Mouse (Mus musculus): Measurements from ENCODE around the gene Gm3336.

DNA sequence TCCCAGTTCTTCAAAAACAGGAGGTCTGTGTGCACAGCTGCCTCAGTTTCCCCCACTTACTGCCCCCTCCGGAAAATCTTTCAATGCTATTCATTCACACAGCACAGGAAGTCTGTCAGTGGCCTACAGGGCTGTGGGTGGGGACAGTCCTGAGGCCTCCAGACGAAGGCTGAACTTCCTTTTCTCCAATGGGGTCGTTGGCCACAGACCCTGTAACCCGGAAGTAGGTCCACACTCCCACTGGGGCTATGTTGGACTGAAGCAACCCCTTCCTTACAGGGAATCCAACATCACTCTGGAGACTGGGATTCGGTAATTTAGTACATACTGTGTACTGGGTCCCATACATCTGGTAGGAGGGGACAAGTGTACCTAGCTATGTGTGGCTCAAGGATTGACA lies 24.7 kb upstream of the Gm3336 start:
- TF ChIP-seq CTCF (IDR thresholded peaks at IDR 0.05; ENCODE audit: control insufficient read depth, insufficient read depth, low read length) (no peak), POLR2A (IDR thresholded peaks at IDR 0.05; ENCODE audit: borderline replicate concordance, control insufficient read depth, low read depth, low read length) (no peak)

All from bone marrow, adult 2 months (tissue).